Mouse (Mus musculus): ENCODE data around the gene Tmem165. TPM values are rescaled to one million over a fixed set of nuclear protein-coding genes. Genes with fewer than 3 reads are reported as not detected.

The Tmem165 gene
- polyA plus RNA-seq (2012; rRNA removed), result 102 TPM in 2 replicates

GRCm38 (mm10) chr5:76183750-76184261 lies at the start of gene Tmem165:
Tmem165 (plus strand) TSS chr5:76183880.

DNA sequence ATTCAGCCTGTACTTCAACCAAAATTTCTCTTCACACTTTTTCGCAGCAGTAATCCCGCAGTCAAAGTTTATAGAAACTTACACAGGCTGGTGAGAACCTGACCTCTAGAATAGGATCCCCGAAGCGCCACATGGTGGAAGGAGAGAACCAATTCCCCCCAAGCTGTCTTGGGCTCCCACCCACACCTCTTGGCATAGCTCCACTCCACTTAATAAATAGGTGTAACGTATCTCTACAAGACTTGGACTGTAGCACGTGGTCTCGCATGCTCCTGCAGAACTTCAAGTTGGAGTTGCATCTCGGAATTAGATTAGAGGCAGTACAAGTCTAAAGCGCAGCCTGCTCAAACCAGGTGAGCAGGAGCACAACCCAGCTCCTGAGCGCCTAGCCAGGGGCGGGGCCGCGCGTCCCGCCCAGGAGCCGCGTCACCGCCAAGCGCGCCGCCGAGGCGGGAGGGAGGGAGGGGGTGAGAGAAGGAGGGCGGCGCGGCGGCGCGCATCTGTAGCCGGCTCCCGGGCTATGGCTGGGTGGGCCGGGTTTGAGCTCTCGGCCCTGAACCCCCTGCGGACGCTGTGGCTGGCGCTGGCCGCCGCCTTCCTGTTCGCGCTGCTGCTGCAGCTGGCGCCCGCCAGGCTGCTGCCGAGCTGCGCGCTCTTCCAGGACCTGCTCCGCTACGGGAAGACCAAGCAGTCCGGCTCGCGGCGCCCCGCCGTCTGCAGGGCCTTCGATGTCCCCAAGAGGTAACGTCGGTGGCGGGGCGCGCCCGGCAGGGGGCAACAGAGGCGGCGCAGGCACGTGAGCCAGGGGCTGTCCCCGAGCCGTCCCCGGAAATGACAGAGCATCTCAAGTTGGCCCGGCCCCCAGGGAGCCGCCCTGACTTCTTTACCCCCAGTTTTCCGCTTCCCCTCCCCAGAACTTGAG lies 43.6 kb upstream of the Tmem165 start, which contains the start of gene Srd5a3:
Srd5a3 (plus strand) TSS at position 464 of the 922 bp plus-strand sequence.

Other genes starting within 250 kb of the Tmem165 start
- 4.2 and 5.0 TPM in 2 replicates for gene Kdr, start 205.4 kb upstream of the Tmem165 start, polyA plus RNA-seq (2012; rRNA removed)
- 217 and 223 TPM in 2 replicates for gene Srd5a3, start 43.6 kb upstream of the Tmem165 start, polyA plus RNA-seq (2012; rRNA removed)
- 12.0 and 14.5 TPM in 2 replicates for gene Clock, start 120.9 kb downstream of the Tmem165 start, polyA plus RNA-seq (2012; rRNA removed)
- gene Pdcl2, start 147.3 kb downstream of the Tmem165 start, polyA plus RNA-seq (2012; rRNA removed), result not detected in 2 replicates
- gene Nmu, start 179.9 kb downstream of the Tmem165 start, polyA plus RNA-seq (2012; rRNA removed), result 8.4 and 9.1 TPM in 2 replicates

Measured in colon, adult 2 months (tissue).